Mouse (Mus musculus) liver, adult 10 weeks (tissue): ENCODE data around the gene Epha3. TPM values are rescaled to one million over a fixed set of nuclear protein-coding genes. Genes with fewer than 3 reads are reported as not detected.

ENCODE experiments used
- polyA plus RNA-seq: library from polyadenylated mRNA; stranded (reverse); fragments of 350-450 nt; fragmentation: Illumina TruSeq; extraction: RNeasy Lipid Tissue Mini Kit (QIAGEN cat#74804); gene quantifications from one replicate; pipeline ENCODE4 v1.2.3, GENCODE M21; 2014; ENCODE audit warnings: low read depth, low replicate concordance

Gene Epha3
- polyA plus RNA-seq: 0.85 TPM

GRCm38 (mm10) chr16:63863913-63864330 is at the start of gene Epha3:
Epha3 (minus strand) TSS chr16:63864175.

